In the genomic region with DNA sequence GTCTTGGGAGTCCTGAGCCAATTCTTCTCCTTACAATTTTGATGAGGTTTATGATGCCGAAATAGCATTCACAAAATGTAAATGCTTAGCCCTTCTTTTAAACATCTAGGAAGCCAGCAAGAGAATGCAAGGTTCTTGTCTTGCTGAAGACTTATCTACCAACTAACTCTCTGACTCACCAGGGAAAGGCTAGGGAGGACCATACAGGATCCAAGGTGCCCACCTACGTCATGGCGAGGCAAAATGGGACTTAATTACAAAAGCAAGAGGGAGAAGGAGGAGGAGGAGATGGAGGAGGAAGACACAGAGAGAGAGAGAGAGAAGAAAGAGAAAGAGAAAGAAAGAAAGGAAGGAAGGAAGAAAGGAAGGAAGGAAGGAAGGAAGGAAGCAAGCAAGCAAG, we compare ENCODE assay signal across 35 mouse cellular contexts. TPM values are rescaled to one million over a fixed set of nuclear protein-coding genes. Genes with fewer than 3 reads are reported as not detected.
"Had no signal": no experiment of that assay in that cellular context is flagged by ENCODE, and none has a peak within 500 bp of the region (broad histone marks: within the 10 kb centered on the region; RNA-seq: fewer than 3 reads in every experiment).

No protein-coding gene starts in this region.

- H3K4me3 ChIP-seq: heart, embryonic 12.5 days; heart, embryonic 13.5 days; heart, embryonic 15.5 days; hindbrain, embryonic 10.5 days; hindbrain, embryonic 12.5 days; hindbrain, embryonic 13.5 days; hindbrain, embryonic 15.5 days; intestine, embryonic 15.5 days; kidney, embryonic 15.5 days; layer of hippocampus, adult 2 months had no signal

- H3K27ac ChIP-seq: heart, embryonic 13.5 days; heart, embryonic 15.5 days; hindbrain, embryonic 10.5 days; hindbrain, embryonic 12.5 days; hindbrain, embryonic 13.5 days; hindbrain, embryonic 14.5 days; hindbrain, embryonic 15.5 days; hindbrain, postnatal 0 days; intestine, embryonic 15.5 days; kidney, embryonic 15.5 days; kidney, postnatal 0 days; layer of hippocampus, adult 2 months had no signal

- DNase-seq: heart, postnatal 10 days; heart, postnatal 14 days; heart, postnatal 36 days; heart, postnatal 4 days; kidney, adult 11 months; kidney, adult 18-20 months; kidney, adult 2 months; kidney, adult 8-10 months; kidney, adult 9 months; kidney, postnatal 10 days; kidney, postnatal 14 days; kidney, postnatal 25 days; kidney, postnatal 36 days; kidney, postnatal 4 days; layer of hippocampus, adult 9-11 months; layer of hippocampus, postnatal 36 days had no signal

- ATAC-seq: hindbrain, embryonic 16.5 days; hindbrain, postnatal 0 days; inflammation-experienced regulatory T-cells, adult 6 months; intestine, embryonic 15.5 days; intestine, embryonic 16.5 days; intestine, postnatal 0 days had no signal

RNA-seq across cellular contexts. Expression of a gene that starts 12.7 kb away (rescaled TPM):
- total RNA-seq: heart, postnatal 10 days; heart, postnatal 25 days; heart, postnatal 36 days; hematopoietic stem cell, adult 5-6 weeks had no signal
